Mouse (Mus musculus): Measurements from ENCODE around the gene Rrbp1. TPM values are rescaled to one million over a fixed set of nuclear protein-coding genes. Genes with fewer than 3 reads are reported as not detected.

Gene Rrbp1
- polyA plus RNA-seq, 1 experiment from 2014 or later: 230 TPM

DNA sequence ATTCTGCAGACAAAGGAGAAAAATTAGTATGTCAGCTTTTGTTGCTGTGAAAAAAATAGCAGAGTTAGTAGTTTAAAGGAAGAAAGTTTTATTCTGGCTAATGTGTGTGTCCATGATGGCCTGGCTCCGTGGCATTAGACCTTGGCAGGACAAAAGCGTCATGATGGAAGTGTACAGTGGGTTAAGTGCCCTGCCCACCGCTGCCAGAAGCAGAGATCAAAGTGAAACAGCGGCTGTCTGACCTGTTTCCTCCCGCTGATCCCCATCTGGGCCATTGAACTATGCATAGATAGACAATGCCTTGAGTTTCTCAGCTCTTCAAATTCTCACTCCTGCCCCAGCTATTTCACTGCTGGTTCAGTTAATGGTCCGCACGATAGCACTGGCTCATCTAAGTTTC lies 87.0 kb downstream of the Rrbp1 start:
- no peak for ATAC-seq
- ChIA-PET CTCF (interaction anchor here (1.7 kb wide), 1 partner anchor 16 kb away, joined by 6 read pairs; no protein-coding TSS in a partner anchor), POLR2A (interaction anchor here (0.6 to 0.8 kb wide), 2 partner anchors 8 to 48 kb away, joined by 3 to 4 read pairs; no protein-coding TSS in a partner anchor)
- no peak for DNase-seq (ENCODE audit: low read depth, low spot score)
- H3K27me3 ChIP-seq: no peaks in the 10 kb centered on the region
- TF ChIP-seq CTCF (IDR thresholded peaks at IDR 0.05): no peak
- in situ Hi-C loops (cut with MboI; ENCODE audit: low pct_unique_long_range_greater_than_20kb): no loop called here

GRCm38 (mm10) chr2:143918831-143919502 lies 92.1 kb downstream of the Rrbp1 start:
- ChIA-PET POLR2A (no interaction called here), CTCF (no interaction called here)
- H3K27me3 ChIP-seq: no peaks in the 10 kb centered on the region
- in situ Hi-C loops (cut with MboI; ENCODE audit: low pct_unique_long_range_greater_than_20kb): no loop called here
- ATAC-seq: no peak
- no peak for DNase-seq (ENCODE audit: low read depth, low spot score)
- TF ChIP-seq CTCF (IDR thresholded peaks at IDR 0.05): no peak

DNA sequence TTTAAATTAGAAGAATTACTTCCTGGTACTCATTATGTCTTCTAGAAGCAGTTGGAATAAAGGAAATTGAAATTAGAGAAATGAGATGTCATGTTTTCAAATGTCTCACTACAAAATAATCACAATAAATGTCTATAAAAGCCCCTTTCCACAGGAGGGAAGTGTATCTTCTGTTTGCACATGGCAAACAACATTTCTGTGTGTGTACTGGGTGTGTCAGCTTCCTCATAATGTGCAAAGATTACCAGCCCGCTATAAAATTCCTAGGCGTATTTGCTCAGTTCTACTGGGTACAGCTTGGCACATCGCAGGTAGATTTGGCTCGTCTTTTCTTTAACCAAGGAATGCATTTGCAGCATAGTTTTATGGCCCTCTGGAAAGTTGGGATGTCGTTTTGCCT lies 93.4 kb downstream of the Rrbp1 start:
- in situ Hi-C loops (cut with MboI; ENCODE audit: low pct_unique_long_range_greater_than_20kb): no loop called here
- CTCF ChIA-PET: interaction anchor here (1.3 kb wide), 1 partner anchor 63 kb away, joined by 4 read pairs; no protein-coding TSS in a partner anchor
- no peak for DNase-seq (ENCODE audit: low read depth, low spot score)
- no peak for TF ChIP-seq CTCF (IDR thresholded peaks at IDR 0.05)
- no peaks in the 10 kb centered on the region for H3K27me3 ChIP-seq
- ATAC-seq: no peak
- POLR2A ChIA-PET: interaction anchor here (0.8 to 0.9 kb wide), 2 partner anchors 11 to 93 kb away, joined by 3 read pairs; no protein-coding TSS in a partner anchor

GRCm38 (mm10) chr2:143916229-143916628 lies 94.8 kb downstream of the Rrbp1 start:
- no peak for DNase-seq (ENCODE audit: low read depth, low spot score)
- no peaks in the 10 kb centered on the region for H3K27me3 ChIP-seq
- in situ Hi-C loops (cut with MboI; ENCODE audit: low pct_unique_long_range_greater_than_20kb): no loop called here
- POLR2A ChIA-PET: interaction anchor here (1.2 to 1.8 kb wide), 2 partner anchors 25 to 281 kb away, joined by 3 to 4 read pairs; no protein-coding TSS in a partner anchor
- no peak for ATAC-seq
- CTCF ChIA-PET: interaction anchor here (0.8 to 1.3 kb wide), 3 partner anchors 8 to 64 kb away, joined by 3 to 4 read pairs (median 3); no protein-coding TSS in a partner anchor
- no peak for TF ChIP-seq CTCF (IDR thresholded peaks at IDR 0.05)

GRCm38 (mm10) chr2:143915600-143916135 lies 95.4 kb downstream of the Rrbp1 start:
- in situ Hi-C loops (cut with MboI; ENCODE audit: low pct_unique_long_range_greater_than_20kb): no loop called here
- CTCF ChIA-PET: interaction anchor here (0.9 kb wide), 1 partner anchor 25 kb away, joined by 5 read pairs; no protein-coding TSS in a partner anchor
- no peaks in the 10 kb centered on the region for H3K27me3 ChIP-seq
- POLR2A ChIA-PET: interaction anchor here (1.2 to 1.8 kb wide), 2 partner anchors 25 to 282 kb away, joined by 3 to 4 read pairs; no protein-coding TSS in a partner anchor
- ATAC-seq (peak; percentile 33), DNase-seq (ENCODE audit: low read depth, low spot score) (no peak)
- no peak for TF ChIP-seq CTCF (IDR thresholded peaks at IDR 0.05)

GRCm38 (mm10) chr2:143914760-143915599 lies 96.1 kb downstream of the Rrbp1 start, which contains the start of gene Dstn:
Gene Dstn (plus strand): TSS chr2:143915320.
- ChIA-PET CTCF (interaction anchor here (0.9 kb wide), 1 partner anchor 26 kb away, joined by 5 read pairs; no protein-coding TSS in a partner anchor), POLR2A (interaction anchor here (1.8 kb wide), 1 partner anchor 26 kb away, joined by 4 read pairs; no protein-coding TSS in a partner anchor)
- peak; percentile 73 for DNase-seq (ENCODE audit: low read depth, low spot score)
- ATAC-seq: peak; percentile 92
- in situ Hi-C loops (cut with MboI; ENCODE audit: low pct_unique_long_range_greater_than_20kb): no loop called here
- no peak for TF ChIP-seq CTCF (IDR thresholded peaks at IDR 0.05)
- no peaks in the 10 kb centered on the region for H3K27me3 ChIP-seq

DNA sequence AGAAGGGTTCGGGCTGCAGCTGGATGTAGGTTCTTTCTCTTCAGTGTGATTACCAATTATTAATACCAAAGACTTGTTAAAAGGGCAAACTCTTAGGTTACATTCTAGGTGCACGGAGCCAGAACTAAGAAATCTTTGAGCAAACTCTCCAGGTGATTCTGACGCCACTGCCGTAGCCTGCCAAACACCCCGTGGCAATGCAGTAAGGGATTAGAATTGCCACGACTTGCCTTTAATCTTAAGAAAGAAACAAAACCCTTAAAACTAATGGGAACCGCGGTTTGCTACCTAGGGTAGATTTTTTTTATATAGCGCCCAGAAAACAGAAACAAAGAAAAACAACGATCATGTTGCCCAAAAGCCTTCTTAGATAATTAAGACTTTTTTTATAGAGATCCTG lies 96.8 kb downstream of the Rrbp1 start:
- no peak for TF ChIP-seq CTCF (IDR thresholded peaks at IDR 0.05)
- DNase-seq (ENCODE audit: low read depth, low spot score): no peak
- no peak for ATAC-seq
- H3K27me3 ChIP-seq: no peaks in the 10 kb centered on the region
- ChIA-PET CTCF (no interaction called here), POLR2A (interaction anchor here (0.7 kb wide), 1 partner anchor 78 kb away, joined by 4 read pairs; no protein-coding TSS in a partner anchor)
- in situ Hi-C loops (cut with MboI; ENCODE audit: low pct_unique_long_range_greater_than_20kb): no loop called here

GRCm38 (mm10) chr2:143912199-143912598 lies 98.9 kb downstream of the Rrbp1 start:
- ATAC-seq: no peak
- no peak for TF ChIP-seq CTCF (IDR thresholded peaks at IDR 0.05)
- ChIA-PET CTCF (interaction anchor here (1.0 to 2.3 kb wide), 2 partner anchors 9 to 32 kb away, joined by 3 to 8 read pairs; no protein-coding TSS in a partner anchor), POLR2A (no interaction called here)
- no peaks in the 10 kb centered on the region for H3K27me3 ChIP-seq
- in situ Hi-C loops (cut with MboI; ENCODE audit: low pct_unique_long_range_greater_than_20kb): no loop called here
- DNase-seq (ENCODE audit: low read depth, low spot score): no peak

DNA sequence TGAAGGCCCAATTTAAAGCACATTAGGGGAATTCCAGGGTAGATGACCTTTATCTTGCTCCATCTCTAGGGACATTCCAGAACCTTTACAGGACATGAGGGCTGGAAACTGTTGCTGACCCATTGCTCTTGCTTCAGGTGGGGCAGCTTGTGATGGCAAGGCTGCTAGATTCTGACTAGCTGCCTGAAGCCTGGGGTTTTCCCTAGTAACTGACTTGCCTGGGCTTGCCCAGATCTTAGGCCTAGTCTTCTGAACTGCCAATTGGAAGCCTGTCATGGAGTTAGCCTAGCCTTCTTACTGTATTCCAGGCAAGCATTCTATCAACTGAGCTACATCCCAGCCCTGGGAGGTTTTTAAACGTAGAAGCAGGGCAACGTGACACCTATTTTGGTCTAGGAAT lies 101.8 kb downstream of the Rrbp1 start:
- CTCF ChIA-PET: interaction anchor here (1.4 kb wide), 1 partner anchor 38 kb away, joined by 3 read pairs; no protein-coding TSS in a partner anchor
- in situ Hi-C loops (cut with MboI; ENCODE audit: low pct_unique_long_range_greater_than_20kb): no loop called here
- ATAC-seq (no peak), DNase-seq (ENCODE audit: low read depth, low spot score) (no peak)
- no peak for TF ChIP-seq CTCF (IDR thresholded peaks at IDR 0.05)
- H3K27me3 ChIP-seq: no peaks in the 10 kb centered on the region
- POLR2A ChIA-PET: no interaction called here

DNA sequence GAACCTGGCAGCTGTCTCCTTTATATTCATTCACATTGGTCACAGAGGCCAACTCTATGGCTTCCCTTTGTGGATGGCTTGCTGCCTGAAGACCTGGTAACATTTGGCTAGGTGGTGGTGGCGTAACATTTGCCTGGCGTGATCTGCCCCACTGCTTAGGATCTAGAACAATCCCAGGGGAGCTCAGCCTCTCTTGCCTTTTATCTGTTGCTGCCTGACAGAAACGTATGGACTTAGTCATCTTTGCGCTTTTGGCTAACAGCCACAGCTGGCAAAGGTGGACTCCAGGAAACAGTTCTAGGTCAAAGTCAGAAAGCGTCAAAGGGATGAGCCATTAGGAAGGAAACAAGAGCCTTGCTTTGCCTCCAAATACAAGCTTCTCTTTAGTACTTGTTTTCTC lies 106.2 kb downstream of the Rrbp1 start:
- in situ Hi-C loops (cut with MboI; ENCODE audit: low pct_unique_long_range_greater_than_20kb): loop anchor here (5.0 kb wide), 1 partner anchor 38 kb away; no protein-coding TSS in a partner anchor

More for the DNA sequence above, 106.2 kb downstream of the Rrbp1 start:
- H3K27me3 ChIP-seq: no peaks in the 10 kb centered on the region
- TF ChIP-seq CTCF (IDR thresholded peaks at IDR 0.05): no peak
- ChIA-PET POLR2A (no interaction called here), CTCF (interaction anchor here (1.5 kb wide), 1 partner anchor 39 kb away, joined by 3 read pairs; no protein-coding TSS in a partner anchor)
- no peak for DNase-seq (ENCODE audit: low read depth, low spot score)
- no peak for ATAC-seq

Measured in Patski (cell line).